Mouse (Mus musculus): ENCODE results near the gene Tmem258.

The Tmem258 gene

DNA sequence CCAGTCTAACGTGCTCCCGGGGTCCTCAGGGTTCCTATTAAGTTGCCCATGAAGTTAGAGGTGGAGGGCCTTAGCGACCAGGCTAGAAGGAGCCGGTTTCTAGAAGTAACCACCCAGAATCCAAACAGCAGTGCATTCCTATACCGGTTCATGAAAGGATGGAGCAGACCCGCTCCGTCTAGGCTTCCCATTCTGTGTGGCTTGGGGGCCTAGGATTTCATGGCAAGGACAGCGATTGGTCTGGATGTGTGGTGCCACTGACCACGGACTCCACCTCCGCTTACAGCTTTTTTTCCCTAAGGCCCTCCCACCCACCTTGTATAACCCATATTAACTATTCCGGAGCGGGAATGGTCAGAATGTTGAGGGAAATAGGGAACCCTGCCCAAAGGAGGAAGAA is 19.7 kb upstream of the Tmem258 start:
- no peak for DNase-seq (ENCODE audit: low read depth, low spot score)

DNA sequence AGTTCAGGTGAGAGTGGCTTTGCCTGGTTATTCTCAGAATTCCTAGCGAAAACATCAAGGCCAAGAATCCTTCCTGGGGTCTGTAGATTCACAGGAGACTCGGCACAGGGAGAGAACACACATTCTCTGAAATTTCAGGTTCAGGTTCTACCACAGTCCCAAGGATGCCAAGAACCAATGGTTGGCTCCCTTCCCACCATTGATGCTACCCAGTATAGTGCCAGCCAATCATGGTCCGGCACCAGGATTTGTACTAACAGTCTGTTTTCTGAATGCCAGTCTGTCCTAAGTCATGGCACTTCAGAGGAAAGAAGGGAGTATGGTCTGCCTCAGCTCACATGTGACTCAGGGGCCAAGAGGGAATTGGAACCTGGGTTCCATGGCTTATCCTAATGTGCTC is 17.9 kb upstream of the Tmem258 start:
- no peak for DNase-seq (ENCODE audit: low read depth, low spot score)

DNA sequence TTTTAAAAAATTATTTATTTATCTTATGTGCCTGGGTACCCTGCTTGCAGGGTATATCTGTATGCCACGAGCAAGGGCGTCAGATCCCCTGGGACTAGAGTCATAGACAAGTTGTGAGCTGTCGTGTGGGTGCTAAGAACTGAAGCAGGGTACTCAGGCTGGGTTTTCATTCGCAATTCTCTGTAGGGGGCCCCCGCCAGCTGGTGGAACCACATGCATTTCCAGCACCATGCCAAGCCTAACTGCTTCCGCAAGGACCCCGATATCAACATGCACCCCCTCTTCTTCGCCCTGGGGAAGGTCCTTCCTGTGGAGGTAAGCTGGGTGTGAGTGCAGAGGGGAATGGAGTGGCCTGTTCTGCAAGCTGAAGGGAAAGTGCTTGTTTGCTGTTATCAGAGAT is 17.2 kb upstream of the Tmem258 start:
- no peak for DNase-seq (ENCODE audit: low read depth, low spot score)

DNA sequence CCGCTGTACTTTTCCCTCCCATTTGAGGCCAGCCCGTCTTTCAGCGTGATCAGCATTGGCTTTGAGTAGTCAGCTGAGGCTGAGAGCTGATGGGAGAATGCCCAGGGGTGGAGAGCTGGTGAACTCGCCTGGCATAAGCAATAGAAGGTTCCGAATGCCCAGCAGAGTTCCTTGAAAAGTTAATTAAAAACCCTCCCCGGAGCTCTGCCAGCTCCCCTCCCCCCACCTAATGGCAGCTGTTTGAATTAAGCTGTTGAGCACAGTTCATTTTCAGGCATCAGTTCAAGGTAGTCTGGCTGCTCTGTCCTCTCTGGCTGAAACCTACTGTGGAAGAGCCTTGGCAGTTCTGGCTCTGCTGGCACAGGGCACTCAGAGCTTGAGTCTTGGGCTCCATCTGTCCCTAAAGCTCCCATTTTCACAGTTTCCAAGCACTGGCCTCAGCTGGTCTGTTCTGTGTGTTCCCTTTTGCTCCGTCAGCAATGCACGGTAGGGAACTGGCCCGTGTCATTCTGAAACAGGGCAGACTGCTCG is 15.5 kb upstream of the Tmem258 start:
- DNase-seq (ENCODE audit: low read depth, low spot score): no peak

DNA sequence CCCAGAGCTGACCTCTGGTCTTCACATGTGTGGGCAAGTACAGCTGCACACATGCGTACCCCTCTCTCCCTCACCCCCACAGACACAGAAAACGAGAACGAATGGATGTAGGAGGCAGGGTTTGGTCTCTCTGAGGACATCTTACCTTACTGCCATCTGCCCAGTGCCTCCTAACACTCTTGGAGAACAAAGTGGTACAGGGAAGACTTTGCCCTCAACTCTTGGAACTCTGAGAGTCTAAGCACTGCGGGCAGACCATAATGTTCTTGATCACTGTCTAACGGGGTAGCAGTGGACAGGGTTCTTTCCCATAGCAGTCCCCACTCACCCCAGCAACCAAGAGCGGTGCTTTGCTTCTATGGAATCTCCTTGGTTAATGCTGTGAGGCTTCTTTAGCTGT is 14.8 kb upstream of the Tmem258 start:
- DNase-seq (ENCODE audit: low read depth, low spot score): no peak

DNA sequence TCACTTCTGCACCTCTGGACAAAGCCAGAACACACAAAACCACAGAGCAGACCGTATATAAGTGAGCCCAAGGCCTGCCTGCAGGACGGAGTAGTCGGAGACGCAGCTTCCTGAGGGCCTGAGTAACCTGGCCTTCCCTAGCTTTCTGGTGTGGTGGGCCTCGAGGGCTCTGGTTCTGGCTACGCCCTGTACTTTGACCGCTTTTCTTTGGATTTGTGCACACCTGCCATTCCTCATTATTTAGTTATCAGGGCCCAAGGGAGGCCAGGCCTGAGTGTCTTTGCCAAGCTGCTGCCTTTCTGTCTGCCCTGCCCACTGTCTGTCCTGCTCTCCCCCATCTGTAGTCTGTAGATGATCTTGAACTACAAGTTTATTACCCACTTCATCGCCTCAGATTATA is 13.9 kb upstream of the Tmem258 start:
- no peak for DNase-seq (ENCODE audit: low read depth, low spot score)

DNA sequence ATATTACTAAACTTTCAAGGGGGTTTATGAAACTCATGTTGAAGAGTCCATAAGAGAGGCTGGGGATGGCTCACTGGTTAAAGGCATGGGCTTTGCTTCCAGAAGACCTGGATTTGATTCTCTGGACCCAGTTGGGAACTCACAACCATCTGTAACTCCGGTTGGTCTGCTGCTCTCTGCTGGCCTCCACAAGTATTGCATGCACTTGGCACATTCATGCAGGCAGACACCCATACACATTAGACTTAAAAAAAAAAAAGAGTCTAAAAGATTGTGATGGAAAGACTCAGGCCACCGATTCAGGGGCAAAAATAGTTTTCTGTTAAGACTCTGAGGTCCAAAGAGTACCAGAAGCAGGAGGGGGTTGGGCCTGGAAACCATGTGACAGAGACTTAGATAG is 13.0 kb upstream of the Tmem258 start:
- peak; percentile 82 for DNase-seq (ENCODE audit: low read depth, low spot score)

DNA sequence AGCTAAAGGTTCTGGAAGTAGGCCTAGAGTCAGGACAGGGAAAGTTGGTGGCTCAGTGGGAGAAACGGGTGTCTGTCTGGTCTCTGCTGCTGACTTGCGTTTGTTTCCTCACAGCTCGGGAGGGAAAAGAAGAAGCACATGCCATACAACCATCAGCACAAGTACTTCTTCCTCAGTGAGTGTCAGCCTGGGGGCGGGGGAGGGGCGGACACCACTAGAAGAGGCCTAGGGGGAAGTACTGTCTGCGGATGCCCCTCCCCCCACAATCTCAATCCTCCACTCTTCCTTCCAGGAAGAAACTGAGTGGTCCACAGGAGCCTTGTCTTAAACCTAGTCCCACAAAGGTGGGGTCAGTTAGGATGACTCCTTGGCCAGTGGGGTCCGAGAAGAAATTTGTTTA is 12.5 kb upstream of the Tmem258 start:
- DNase-seq (ENCODE audit: low read depth, low spot score): peak; percentile 57

DNA sequence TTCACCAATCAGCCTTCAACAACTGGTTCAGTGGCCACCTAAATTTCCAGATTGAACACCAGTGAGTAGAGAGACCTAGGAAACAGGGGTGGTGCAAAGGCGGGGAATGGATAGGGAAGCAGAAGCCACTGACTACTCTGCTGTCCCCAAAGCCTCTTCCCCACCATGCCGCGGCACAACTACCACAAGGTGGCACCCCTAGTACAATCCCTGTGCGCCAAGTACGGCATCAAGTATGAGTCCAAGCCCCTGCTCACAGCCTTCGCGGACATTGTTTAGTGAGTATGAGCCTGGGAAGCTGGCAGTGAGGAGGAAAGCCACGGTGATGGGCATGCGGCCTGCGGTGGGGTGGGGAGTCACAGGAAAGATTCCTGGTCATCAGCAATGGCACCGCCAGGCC is 9.5 kb upstream of the Tmem258 start:
- DNase-seq (ENCODE audit: low read depth, low spot score): peak; percentile 63

DNA sequence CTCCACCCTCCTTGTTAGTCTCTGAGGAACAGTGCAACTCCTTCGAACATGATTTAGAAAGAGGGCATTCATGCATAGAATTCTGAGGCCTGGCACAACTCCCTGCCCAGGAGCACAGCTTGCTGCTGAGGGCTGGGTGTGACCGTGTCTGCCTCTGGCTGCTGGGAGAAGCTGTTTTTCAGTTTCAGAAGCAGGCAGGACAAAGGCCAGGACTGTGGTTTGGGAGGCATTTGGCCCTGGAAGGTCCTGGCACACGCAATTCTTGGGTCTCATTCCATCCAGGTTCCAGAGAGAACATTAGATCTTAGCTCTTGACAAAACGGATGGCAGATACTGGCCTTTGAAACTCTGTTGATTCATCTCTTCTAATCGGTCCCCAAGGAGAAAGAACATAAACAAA is 8.6 kb upstream of the Tmem258 start:
- no peak for DNase-seq (ENCODE audit: low read depth, low spot score)

DNA sequence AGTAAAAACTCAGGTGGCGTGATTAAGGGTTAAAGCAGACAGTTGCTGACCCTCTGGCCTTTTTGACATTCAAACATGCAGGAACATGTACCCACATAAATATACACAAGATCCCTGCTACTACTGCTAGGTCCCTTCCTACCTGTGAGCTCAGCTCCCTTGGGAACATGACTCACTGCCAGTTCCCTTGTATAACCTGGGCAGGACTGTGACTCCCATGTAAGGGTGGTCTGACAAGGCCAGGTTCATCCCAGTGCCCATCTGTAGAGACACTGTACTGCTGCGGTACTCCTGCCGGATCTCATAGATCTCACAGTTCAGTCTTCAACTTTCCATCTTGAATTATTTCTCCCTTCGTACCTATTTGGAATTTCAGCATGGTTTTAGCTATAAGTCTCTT is 6.7 kb upstream of the Tmem258 start:
- no peak for DNase-seq (ENCODE audit: low read depth, low spot score)

DNA sequence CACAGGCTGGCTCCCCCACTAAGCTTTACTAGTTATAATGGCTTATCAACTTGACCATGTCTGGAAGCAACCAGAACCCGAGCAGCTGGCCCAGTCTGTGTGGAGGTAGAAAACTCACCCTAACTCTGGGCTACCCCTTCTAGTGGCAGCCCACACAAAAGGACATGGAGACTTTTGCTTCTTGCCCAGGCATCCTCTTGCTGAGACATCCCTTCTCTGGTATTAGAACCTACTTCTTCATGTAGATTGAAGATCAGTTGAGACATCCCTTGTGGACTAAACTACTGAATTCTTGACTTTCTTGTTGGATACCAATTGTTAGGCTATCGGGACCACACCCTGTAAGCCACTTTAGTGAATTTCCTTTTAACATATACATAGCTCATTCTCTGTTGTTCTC is 5.5 kb upstream of the Tmem258 start:
- no peak for DNase-seq (ENCODE audit: low read depth, low spot score)

DNA sequence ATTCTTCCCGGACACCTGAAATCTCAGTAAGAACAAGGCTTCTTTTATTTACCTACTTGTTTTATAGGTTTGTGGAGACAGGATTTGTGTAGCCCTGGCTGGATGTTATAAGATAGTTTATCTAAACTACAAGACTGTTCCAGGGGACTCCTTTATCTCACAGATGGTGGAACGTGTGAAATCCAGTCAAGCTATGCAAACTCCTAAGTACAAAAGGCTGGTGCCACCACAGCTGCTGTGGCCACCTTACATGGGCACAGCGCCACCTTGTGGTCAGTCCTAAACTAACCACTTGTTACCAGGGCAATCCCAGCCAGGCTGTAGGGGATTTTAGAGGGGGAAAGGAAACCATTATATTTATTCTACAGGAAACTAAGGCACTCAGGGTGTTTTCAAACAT is 5.1 kb upstream of the Tmem258 start:
- DNase-seq (ENCODE audit: low read depth, low spot score): peak; percentile 86

DNA sequence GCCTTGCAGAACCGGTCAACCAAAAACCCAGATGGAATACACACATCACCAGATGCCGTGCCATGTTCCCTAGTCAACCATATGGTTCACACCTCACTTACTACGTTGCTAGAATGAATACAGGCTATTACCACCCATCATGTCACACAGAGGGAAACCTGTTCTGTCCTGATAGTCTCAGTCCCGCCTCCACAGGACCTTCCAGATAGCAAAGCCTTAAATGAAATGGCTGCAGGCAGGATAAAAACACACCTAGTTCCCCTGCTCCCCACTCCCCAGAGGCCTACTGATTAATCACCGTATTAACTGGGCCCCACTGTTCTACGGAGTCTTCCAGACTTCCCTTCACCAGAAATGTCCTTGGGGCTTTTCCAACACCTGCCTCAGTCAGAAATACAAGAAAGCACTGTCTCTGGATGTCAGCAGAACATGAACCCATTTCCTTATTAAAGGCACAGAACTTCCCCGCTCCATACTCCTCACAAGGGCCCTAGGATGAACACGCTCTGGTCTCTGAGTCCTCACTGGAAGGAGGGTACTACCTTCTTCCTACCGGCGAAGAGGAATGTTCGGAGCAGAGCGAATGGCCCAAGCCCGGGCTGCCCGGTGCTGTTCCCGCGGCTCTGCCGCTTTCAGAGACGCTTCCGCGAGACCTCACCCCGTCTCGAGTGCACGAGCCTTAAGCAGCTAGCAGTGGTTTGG is 517 bp upstream of the Tmem258 start:
- peak; percentile 47 for DNase-seq (ENCODE audit: low read depth, low spot score)

DNA sequence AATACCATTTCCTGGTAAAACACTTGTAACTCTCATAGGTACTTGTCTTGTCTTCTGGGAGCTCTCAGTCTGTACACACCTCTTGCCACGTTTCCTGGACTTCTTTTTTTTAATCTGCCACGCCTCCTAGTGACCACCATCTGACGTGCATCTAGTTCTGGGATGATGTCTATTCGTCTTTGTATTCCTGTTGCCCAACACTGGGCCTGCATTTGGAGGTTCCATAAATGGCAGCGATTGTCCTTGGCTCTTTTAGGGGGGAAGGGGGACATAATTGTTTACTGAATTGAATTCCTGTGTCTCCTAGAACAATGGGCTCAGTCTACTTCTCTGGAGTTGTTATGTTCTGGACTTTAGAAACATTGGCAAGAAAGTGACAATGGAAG is 795 bp downstream of the Tmem258 start:
- DNase-seq (ENCODE audit: low read depth, low spot score): peak; percentile 85

DNA sequence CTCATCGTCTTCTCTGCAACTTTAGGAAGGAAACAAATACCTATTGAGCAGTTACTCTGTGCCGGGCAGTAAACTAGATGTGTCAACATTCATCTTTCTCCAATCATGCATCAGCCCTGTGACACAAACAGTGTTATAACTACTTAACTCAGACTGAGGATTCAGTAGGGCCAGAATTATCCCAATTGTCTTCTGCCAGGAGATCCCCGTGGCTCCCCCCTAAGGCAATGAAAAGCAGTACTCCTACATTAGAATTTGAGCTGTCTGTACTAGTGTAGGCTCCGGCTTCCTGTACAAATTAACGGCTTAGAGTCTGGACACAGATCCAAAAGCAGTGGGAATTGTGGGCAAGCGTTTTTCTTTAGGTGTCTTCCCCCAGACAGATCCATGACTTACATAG is 1.2 kb downstream of the Tmem258 start:
- no peak for DNase-seq (ENCODE audit: low read depth, low spot score)

DNA sequence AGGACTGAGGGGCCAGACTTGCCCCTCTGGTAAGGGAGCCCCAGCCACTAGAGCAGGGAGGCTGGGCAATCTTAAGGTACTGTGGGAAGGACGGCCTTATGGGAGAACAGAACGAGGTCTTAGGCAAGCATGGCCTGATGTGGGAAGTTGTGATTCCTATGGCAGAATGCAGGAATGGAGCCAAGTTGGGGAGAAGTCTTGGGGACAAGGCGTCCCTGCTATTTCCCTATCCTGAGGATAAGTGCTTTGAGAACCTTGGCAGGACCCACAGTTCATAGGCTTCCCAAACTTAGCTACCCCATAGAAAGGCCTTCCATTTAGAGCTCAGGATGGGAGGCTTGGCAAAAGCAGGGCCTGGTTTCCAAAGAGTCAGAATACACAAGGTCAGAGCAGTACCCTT is 5.0 kb downstream of the Tmem258 start:
- no peak for DNase-seq (ENCODE audit: low read depth, low spot score)

DNA sequence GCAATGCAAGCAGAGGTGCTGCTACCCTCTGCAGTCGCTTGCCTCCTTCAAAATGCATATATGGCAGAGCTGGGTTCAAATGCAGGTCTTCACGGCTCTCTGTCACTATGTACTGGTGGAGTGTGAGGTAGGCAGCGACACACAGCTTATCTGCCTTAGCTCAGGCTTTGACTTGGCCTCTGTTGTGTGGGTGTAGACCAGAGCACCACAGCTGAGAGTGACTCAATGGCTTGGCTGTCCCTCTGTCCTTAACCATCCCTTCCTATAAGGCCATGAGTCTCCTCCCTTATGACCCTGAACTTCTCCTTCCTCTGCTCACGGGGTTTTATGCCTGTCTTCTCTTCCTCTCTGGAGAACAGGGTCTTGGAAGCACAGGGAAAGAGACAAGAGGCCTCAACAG is 7.1 kb downstream of the Tmem258 start:
- no peak for DNase-seq (ENCODE audit: low read depth, low spot score)

DNA sequence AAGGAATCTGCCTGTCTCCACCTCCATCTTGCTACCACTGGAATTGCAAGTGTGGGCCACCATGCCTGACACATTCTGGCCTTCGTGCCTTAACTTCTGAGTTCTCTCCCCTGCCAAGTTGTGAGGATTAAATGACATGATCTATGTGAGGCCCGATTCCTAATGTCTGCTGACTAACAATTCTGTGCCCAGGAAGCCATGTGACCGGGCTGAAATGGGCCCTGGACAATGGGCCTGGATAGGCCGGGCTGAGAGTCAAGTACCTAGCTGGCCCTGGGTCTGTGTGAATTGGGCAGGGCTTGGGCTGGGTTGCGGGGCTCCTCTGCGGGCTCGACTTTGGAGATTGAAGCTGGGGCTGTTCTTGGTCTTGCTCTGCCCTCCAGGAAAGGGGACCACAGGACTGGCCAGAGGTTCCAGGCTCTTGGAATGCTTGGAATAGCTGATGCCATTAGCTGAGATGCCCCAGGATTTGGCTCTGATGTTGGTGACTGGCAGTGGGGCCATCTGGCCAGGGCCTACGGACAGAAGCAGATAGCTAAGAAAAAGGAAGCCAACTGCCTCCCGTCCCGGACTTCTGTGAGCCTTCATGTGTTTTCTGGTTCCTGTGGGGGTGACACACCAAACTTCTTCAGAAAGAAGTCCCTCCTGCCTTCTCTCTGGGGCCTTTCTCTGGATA is 10.1 kb downstream of the Tmem258 start:
- no peak for DNase-seq (ENCODE audit: low read depth, low spot score)

DNA sequence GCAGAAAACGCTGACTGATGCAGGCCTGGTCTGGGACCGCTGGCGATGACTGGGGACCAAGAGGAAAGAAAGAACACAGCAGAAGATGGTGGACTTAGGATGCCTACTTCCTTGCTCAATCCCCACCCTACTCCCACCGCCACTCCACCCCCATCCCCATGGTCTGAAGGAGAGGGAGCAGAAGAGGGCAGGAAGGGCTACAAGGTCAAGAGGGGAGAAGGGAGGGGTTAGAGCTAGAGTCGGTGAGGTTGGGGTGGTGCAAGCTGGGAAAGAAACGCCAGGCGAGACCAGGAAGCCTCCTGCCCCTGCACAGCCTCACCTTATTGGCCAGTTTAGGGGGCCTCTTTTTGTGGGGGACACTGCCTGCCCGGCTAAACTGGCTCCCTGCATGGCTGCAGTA is 12.3 kb downstream of the Tmem258 start:
- DNase-seq (ENCODE audit: low read depth, low spot score): peak; percentile 51

DNA sequence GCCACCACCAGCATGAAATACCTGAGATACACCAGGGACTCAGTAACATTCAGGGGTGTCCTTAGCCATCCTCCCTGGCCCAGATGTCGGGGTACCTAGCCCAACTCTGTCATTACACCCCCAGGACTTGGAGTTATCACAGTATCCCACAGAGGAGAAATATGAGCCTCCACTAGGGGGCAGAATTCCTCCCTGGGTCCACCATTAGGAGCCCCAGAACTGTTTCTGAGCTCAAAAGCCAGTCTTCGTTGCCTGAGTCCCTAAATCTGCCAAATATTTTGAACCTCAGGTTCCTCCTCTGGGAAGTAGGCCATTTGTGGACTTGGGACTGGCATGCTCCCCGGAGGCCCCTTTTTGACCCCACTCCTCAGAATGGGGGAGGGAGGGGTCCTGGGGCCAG is 15.3 kb downstream of the Tmem258 start:
- DNase-seq (ENCODE audit: low read depth, low spot score): peak; percentile 82

DNA sequence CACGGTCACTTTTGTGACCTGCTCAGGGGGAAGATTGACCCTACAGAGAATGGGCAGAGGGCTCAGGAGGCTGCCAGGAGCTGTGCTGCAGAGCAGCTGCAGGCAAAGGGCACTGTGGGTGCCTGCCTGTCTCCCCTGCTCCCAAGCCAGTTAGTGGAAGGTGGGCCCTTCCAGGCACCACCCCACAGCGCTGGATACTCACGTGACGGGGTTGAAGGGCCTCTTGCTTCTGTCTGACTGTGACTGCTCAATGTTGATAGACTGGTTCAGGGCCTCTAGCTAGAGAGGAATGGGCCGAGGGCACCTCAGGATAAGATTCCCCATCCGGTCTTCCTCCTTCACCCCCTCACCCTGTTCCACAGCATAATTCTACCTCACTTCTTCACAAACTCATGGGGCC is 15.8 kb downstream of the Tmem258 start:
- no peak for DNase-seq (ENCODE audit: low read depth, low spot score)

DNA sequence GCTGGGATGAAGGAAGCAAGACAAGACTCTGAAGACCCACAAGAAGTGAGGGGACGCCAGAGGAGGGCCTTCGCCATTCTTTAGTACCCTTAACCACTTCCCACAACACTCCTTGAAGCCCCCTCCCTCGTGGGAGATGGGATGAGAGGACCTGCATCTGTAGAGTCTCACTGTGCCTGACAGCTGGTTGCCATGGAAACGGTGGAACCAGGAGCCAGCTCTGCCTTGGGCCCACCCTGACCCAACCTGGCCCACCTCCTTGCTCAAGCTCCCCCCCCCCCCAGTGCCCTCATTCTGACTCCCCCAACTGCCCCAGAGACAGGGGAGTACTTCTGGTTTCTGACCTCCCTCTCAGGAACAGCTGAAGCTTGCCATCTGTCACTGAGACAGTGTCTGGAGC is 17.8 kb downstream of the Tmem258 start:
- DNase-seq (ENCODE audit: low read depth, low spot score): peak; percentile 36

Data from R1 (cell line).